Mouse (Mus musculus) lung, adult 18-20 months (tissue): ENCODE results near the gene Olfr1111.
"Not testable (repeated sequence)": the region's sequence is repeated elsewhere in the genome, so short reads cannot be mapped to it uniquely, and the experiment has no call there.

ENCODE experiments used
- DNase-seq, 2 experiments: peaks; one replicate each; pipeline ENCODE4 v3.0.0; 2022; ENCODE audit warnings: mixed read lengths in 2 of 2

Gene Olfr1111

DNA sequence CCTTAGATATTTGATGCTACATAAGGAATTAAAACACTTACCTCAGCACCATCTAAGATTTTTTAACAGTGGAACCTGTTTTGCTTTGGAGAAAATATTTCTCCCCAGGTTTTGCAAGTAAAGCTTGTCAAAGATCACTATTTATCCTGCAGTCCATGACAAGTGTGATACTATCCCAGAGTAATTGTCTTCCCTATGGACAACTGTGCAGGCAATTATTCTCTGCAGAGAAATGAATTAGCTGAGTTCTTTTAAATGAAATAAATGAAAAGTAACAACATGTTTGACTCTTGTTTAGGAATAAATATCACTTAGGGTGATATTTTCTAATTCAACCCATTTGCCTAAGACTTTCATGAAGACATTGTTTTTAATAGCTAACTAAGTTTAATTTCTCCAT lies at the start of gene Olfr1111:
Gene Olfr1111 (minus strand): TSS at position 101 of the 400 bp plus-strand sequence.
- DNase-seq = no peak

DNA sequence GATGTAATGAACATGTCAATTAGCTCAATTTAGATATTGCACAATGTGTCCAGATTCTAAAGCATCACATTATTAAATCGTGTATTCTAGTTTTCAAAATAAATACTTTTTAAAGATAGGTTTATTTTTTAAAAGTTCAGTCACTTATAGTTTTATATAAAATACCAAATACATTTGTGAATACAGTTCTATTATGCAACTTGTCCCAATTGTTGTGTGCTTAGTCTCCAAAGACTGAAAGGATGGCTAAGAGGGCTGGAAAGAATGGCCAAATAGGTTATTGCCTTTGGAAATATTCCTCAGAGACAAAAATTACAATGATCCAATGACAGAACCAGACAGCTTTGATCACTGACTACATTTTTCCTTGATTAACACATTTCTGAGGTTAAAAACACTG lies 35.1 kb upstream of the Olfr1111 start, which contains the start of gene Olfr1112:
Gene Olfr1112 (plus strand): TSS at position 301 of the 400 bp plus-strand sequence.
- no peak for DNase-seq

GRCm38 (mm10) chr2:87167731-87168130 lies 15.3 kb upstream of the Olfr1111 start:
- DNase-seq = not testable (repeated sequence)

DNA sequence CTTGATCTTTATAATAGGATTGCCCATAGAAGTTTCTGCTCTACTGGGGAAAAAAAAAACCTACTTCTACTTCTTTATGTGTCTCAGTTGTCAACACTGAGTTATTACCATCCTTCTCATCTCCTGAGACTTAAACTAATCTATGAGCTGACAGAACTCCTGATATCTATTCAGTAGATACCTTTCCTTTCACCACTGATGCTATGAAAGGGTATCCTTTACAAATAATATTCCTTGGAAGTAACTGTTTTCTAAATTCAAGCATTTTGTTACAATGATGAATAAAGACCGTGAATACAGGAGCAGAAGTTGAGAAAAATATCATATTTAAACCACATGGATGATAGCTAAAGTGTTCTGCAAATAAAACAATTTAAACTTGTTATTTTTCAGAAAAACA lies 12.2 kb downstream of the Olfr1111 start, which contains the start of gene Olfr1110:
Gene Olfr1110 (minus strand): TSS at position 101 of the 400 bp plus-strand sequence.
- no peak for DNase-seq

DNA sequence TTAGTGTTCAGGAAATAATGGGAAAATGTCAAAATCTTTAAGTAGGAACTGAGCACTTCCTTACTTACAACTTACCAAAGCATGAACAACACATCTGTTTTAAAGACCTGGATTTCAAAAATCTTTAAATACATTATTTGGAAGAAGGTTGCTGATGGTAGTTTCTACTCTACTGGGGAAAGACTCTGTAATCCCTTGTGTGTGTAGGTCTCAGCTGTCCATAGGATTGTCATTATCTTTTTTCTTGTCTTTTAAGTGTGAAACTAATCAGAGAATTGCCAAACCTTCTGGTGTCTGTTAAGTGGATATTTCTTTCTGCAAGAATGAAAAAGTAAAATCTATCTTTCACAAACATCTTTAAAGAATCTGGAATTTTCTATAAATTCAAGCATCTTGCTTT lies 38.0 kb downstream of the Olfr1111 start, which contains the start of gene Olfr259:
Gene Olfr259 (minus strand): TSS at position 101 of the 400 bp plus-strand sequence.
- no peak for DNase-seq
